Mouse (Mus musculus) heart, embryonic 14.5 days (tissue): Measurements from ENCODE around the gene Akap2. TPM values are rescaled to one million over a fixed set of nuclear protein-coding genes. Genes with fewer than 3 reads are reported as not detected.

Experiments used
- ATAC-seq: fragments of 200-750 bp; cut with Nextera tagmentation; 2 replicates; pipeline ENCODE4 v1.8.0; 2017; ENCODE audit warnings: low read depth, moderate TSS enrichment; ENCODE audit not compliant: insufficient number of reproducible peaks, insufficient read depth, low FRiP score
- H3K27ac ChIP-seq, 2 experiments: fragments of 200-500 bp in 1 of 2; fragments of 300-500 bp in 1 of 2; sonication (generic) in 1 of 2; replicated peaks in 1 of 2; 2 replicates each; pipeline ENCODE4 v1.5.1; 2012 to 2014; ENCODE audit warnings: low read depth in 2 of 2, low read length in 2 of 2, control low read depth in 1 of 2, mild to moderate bottlenecking in 1 of 2, mixed read lengths in 1 of 2; ENCODE audit not compliant: control insufficient read depth in 1 of 2, insufficient read depth in 1 of 2
- H3K27me3 ChIP-seq: fragments of 300-500 bp; sonication (generic); 2 replicates; pipeline ENCODE4 v1.6.1; 2014; ENCODE audit warnings: mild to moderate bottlenecking, low read length, control low read depth; ENCODE audit not compliant: control insufficient read depth, insufficient read depth
- H3K36me3 ChIP-seq: fragments of 300-500 bp; sonication (generic); 2 replicates; pipeline ENCODE4 v1.6.1; 2014; ENCODE audit warnings: mild to moderate bottlenecking, control low read depth, low read length, mixed read lengths; ENCODE audit not compliant: control insufficient read depth, insufficient read depth
- H3K4me1 ChIP-seq, 2 experiments: fragments of 200-500 bp in 1 of 2; fragments of 300-500 bp in 1 of 2; sonication (generic) in 1 of 2; 2 replicates each; pipeline ENCODE4 v1.6.1; 2012 to 2014; ENCODE audit warnings: low read length in 2 of 2, control low read depth in 1 of 2, mixed read lengths in 1 of 2; ENCODE audit not compliant: control insufficient read depth in 2 of 2, insufficient read depth in 2 of 2
- H3K4me2 ChIP-seq: fragments of 300-500 bp; sonication (generic); 2 replicates; pipeline ENCODE4 v1.6.1; 2014; ENCODE audit warnings: mild to moderate bottlenecking, low read length
- H3K4me3 ChIP-seq, 2 experiments: fragments of 200-500 bp in 1 of 2; fragments of 300-500 bp in 1 of 2; sonication (generic) in 1 of 2; 2 replicates each; pipeline ENCODE4 v1.5.1; 2012 to 2014; ENCODE audit warnings: low read length in 2 of 2, mild to moderate bottlenecking in 2 of 2, control low read depth in 1 of 2, low read depth in 1 of 2, moderate library complexity in 1 of 2; ENCODE audit not compliant: control insufficient read depth in 1 of 2, insufficient read depth in 1 of 2
- H3K9ac ChIP-seq: fragments of 300-500 bp; sonication (generic); 2 replicates; pipeline ENCODE4 v1.6.1; 2014; ENCODE audit warnings: mild to moderate bottlenecking, low read length
- H3K9me3 ChIP-seq: fragments of 300-500 bp; sonication (generic); 2 replicates; pipeline ENCODE4 v1.6.1; 2016; ENCODE audit warnings: low read length, control low read depth; ENCODE audit not compliant: control insufficient read depth
- WGBS: fragments of 180-500 bp; shearing (Covaris S2); extraction: QIAGEN DNeasy Blood & Tissue Kit; methylation state at CpG from one replicate; pipeline ENCODE4 v1.1.7; 2014; 5-methylcytosine and 5-hydroxymethylcytosine counted together
- polyA plus RNA-seq: library from polyadenylated mRNA; unstranded; fragments of >200 nt; fragmentation: Nextera tagmentation; extraction: Ambion mirVana; gene quantifications from 2 replicates; pipeline ENCODE4 v1.2.1, GENCODE M21; 2014

Gene Akap2
- polyA plus RNA-seq, 1 experiment from 2014 or later, result 52.0 TPM

- Histone ChIP-seq H3K4me2 (no peak overlapping the region), H3K4me1 (no peaks in the 10 kb centered on the region; a peak in 1 of 4 replicates), H3K4me3 (no peak overlapping the region), H3K27ac (no peak overlapping the region), H3K36me3 (peaks cover 8% of the 10 kb centered on the region; the same call in 1 of the 2 replicates), H3K9ac (no peak overlapping the region), H3K9me3 (no peaks in the 10 kb centered on the region), H3K27me3 (no peaks in the 10 kb centered on the region)
- ATAC-seq, result no peak
- WGBS, result 83% methylated on average over 4 of the region's 4 CpGs
These were observed 4.8 kb downstream of the Akap2 start for GRCm38 (mm10) chr4:57722296-57722695.

GRCm38 (mm10) chr4:57723659-57724058, 6.2 kb downstream of the Akap2 start:
- Histone ChIP-seq H3K27ac (no peak overlapping the region), H3K4me3 (no peak overlapping the region), H3K9ac (no peak overlapping the region), H3K4me2 (no peak overlapping the region), H3K4me1 (no peaks in the 10 kb centered on the region; a peak in 2 of 4 replicates), H3K27me3 (no peaks in the 10 kb centered on the region), H3K36me3 (peaks cover 6% of the 10 kb centered on the region; the same call in 1 of the 2 replicates), H3K9me3 (no peaks in the 10 kb centered on the region)
- no peak for ATAC-seq
- 48% methylated on average over 2 of the region's 2 CpGs for WGBS

- Histone ChIP-seq H3K4me1 (peaks cover 1 to 14% of the 10 kb centered on the region in 2 experiments; a peak in 3 of 4 replicates), H3K27ac (no peak overlapping the region), H3K36me3 (peaks cover 6% of the 10 kb centered on the region; the same call in 1 of the 2 replicates), H3K9me3 (no peaks in the 10 kb centered on the region), H3K4me3 (no peak overlapping the region), H3K27me3 (no peaks in the 10 kb centered on the region), H3K9ac (no peak overlapping the region), H3K4me2 (no peak overlapping the region)
- WGBS, result 81% methylated on average over 1 of the region's 1 CpGs
- no peak for ATAC-seq
These were observed 8.1 kb downstream of the Akap2 start for GRCm38 (mm10) chr4:57725569-57725968.

- Histone ChIP-seq H3K27ac (no peak overlapping the region; a peak in 1 of 4 replicates), H3K27me3 (no peaks in the 10 kb centered on the region), H3K4me2 (no peak overlapping the region), H3K9me3 (peaks cover 4% of the 10 kb centered on the region; the same call in 1 of the 2 replicates), H3K4me3 (no peak overlapping the region), H3K9ac (no peak overlapping the region), H3K4me1 (peaks cover 2 to 25% of the 10 kb centered on the region in 2 experiments; a peak in 3 of 4 replicates), H3K36me3 (peaks cover 7% of the 10 kb centered on the region)
- ATAC-seq, result no peak
- WGBS, result 86% methylated on average over 4 of the region's 4 CpGs
These were observed 11.2 kb downstream of the Akap2 start for GRCm38 (mm10) chr4:57728611-57729183.

GRCm38 (mm10) chr4:57730047-57730446, 12.6 kb downstream of the Akap2 start:
- Histone ChIP-seq H3K36me3 (peaks cover 7% of the 10 kb centered on the region), H3K9me3 (peaks cover 4% of the 10 kb centered on the region; the same call in 1 of the 2 replicates), H3K9ac (no peak overlapping the region), H3K4me3 (no peak overlapping the region), H3K27me3 (no peaks in the 10 kb centered on the region), H3K4me2 (no peak overlapping the region), H3K27ac (0 out of 4 replicates have a peak overlapping the region, but pooled peaks of 1 of the 2 experiments have one; percentile 45), H3K4me1 (peaks cover 2 to 26% of the 10 kb centered on the region in 2 experiments; a peak in 3 of 4 replicates)
- WGBS, result 86% methylated on average over 6 of the region's 6 CpGs
- ATAC-seq, result no peak

GRCm38 (mm10) chr4:57730801-57731598, 13.5 kb downstream of the Akap2 start:
- 72% methylated on average over 11 of the region's 11 CpGs for WGBS
- no peaks in the 10 kb centered on the region for H3K27me3 ChIP-seq
- peaks cover 2 to 26% of the 10 kb centered on the region in 2 experiments; a peak in 3 of 4 replicates for H3K4me1 ChIP-seq
- H3K9ac ChIP-seq, result no peak overlapping the region
- peaks cover 11% of the 10 kb centered on the region for H3K36me3 ChIP-seq
- no peak for ATAC-seq
- H3K27ac ChIP-seq, result peak overlapping the region in 1 of 2 experiments; percentile 45; a peak in 3 of 4 replicates
- no peak overlapping the region for H3K4me2 ChIP-seq
- H3K4me3 ChIP-seq, result no peak overlapping the region
- peaks cover 4% of the 10 kb centered on the region; the same call in 1 of the 2 replicates for H3K9me3 ChIP-seq

- 91% methylated on average over 5 of the region's 5 CpGs for WGBS
- no peak overlapping the region for H3K27ac ChIP-seq
These were observed 14.9 kb downstream of the Akap2 start for GRCm38 (mm10) chr4:57732351-57732750.

More at GRCm38 (mm10) chr4:57732351-57732750, 14.9 kb downstream of the Akap2 start:
- ATAC-seq, result no peak
- no peak overlapping the region for H3K9ac ChIP-seq
- H3K36me3 ChIP-seq, result peaks cover 15% of the 10 kb centered on the region
- H3K9me3 ChIP-seq, result peaks cover 4% of the 10 kb centered on the region; the same call in 1 of the 2 replicates
- no peaks in the 10 kb centered on the region for H3K27me3 ChIP-seq
- no peak overlapping the region for H3K4me3 ChIP-seq
- H3K4me2 ChIP-seq, result no peak overlapping the region
- peaks cover 2 to 26% of the 10 kb centered on the region in 2 experiments; a peak in 3 of 4 replicates for H3K4me1 ChIP-seq
